Mouse (Mus musculus): ENCODE results near the gene Prkrip1. TPM values are rescaled to one million over a fixed set of nuclear protein-coding genes. Genes with fewer than 3 reads are reported as not detected.

The Prkrip1 gene
- total RNA-seq, 1 experiment: 52.8 TPM

- no peaks in the 10 kb centered on the region for H3K9me3 ChIP-seq (ENCODE audit: control insufficient read depth, insufficient read depth, low read depth, low read length)
- DNase-seq (ENCODE audit: low read depth, low spot score): no peak
- H3K9ac ChIP-seq (ENCODE audit: insufficient read depth, low read depth, low read length, poor library complexity, severe bottlenecking): no peak overlapping the region
- no peaks in the 10 kb centered on the region for H3K36me3 ChIP-seq (ENCODE audit: control insufficient read depth, insufficient read depth, low read length, poor library complexity, severe bottlenecking)
- no peaks in the 10 kb centered on the region for H3K4me1 ChIP-seq (ENCODE audit: control insufficient read depth in 2 of 2, insufficient read depth in 2 of 2, low read length in 2 of 2, poor library complexity in 1 of 2)
- TF ChIP-seq CHD2 (IDR thresholded peaks at IDR 0.05; ENCODE audit: low read depth, low read length) (no peak), HCFC1 (IDR thresholded peaks at IDR 0.05; ENCODE audit: borderline replicate concordance, insufficient read depth, low read length) (no peak), ZNF384 (IDR thresholded peaks at IDR 0.05; ENCODE audit: low read depth, low read length) (no peak), MAFK (IDR thresholded peaks at IDR 0.05; ENCODE audit: insufficient read depth, low read depth, low read length) (no peak), ZC3H11A (IDR thresholded peaks at IDR 0.05; ENCODE audit: borderline replicate concordance, low read depth, low read length) (no peak)
- in situ Hi-C loops (cut with MboI; ENCODE audit: low sequenced_read_pairs in 2 of 2, unreplicated experiment in 2 of 2): no loop called here
- H3K27ac ChIP-seq (ENCODE audit: insufficient read depth, low read depth, low read length, poor library complexity, severe bottlenecking): no peak overlapping the region
- no peak overlapping the region for H3K4me3 ChIP-seq (ENCODE audit: insufficient read depth in 1 of 2, low read depth in 1 of 2, low read length in 2 of 2, poor library complexity in 1 of 2, severe bottlenecking in 1 of 2)
Measured at GRCm38 (mm10) chr5:136147704-136148103, 51.1 kb downstream of the Prkrip1 start.

- no peak for TF ChIP-seq HCFC1 (IDR thresholded peaks at IDR 0.05; ENCODE audit: borderline replicate concordance, insufficient read depth, low read length)
- no peak for TF ChIP-seq ZNF384 (IDR thresholded peaks at IDR 0.05; ENCODE audit: low read depth, low read length)
- no peak for TF ChIP-seq MAFK (IDR thresholded peaks at IDR 0.05; ENCODE audit: insufficient read depth, low read depth, low read length)
- no peak for TF ChIP-seq ZC3H11A (IDR thresholded peaks at IDR 0.05; ENCODE audit: borderline replicate concordance, low read depth, low read length)
- no peak for TF ChIP-seq CHD2 (IDR thresholded peaks at IDR 0.05; ENCODE audit: low read depth, low read length)
- Histone ChIP-seq H3K4me1 (ENCODE audit: control insufficient read depth in 2 of 2, insufficient read depth in 2 of 2, low read length in 2 of 2, poor library complexity in 1 of 2) (no peaks in the 10 kb centered on the region), H3K4me3 (ENCODE audit: insufficient read depth in 1 of 2, low read depth in 1 of 2, low read length in 2 of 2, poor library complexity in 1 of 2, severe bottlenecking in 1 of 2) (no peak overlapping the region), H3K36me3 (ENCODE audit: control insufficient read depth, insufficient read depth, low read length, poor library complexity, severe bottlenecking) (no peaks in the 10 kb centered on the region; the same call in 1 of the 2 replicates), H3K9me3 (ENCODE audit: control insufficient read depth, insufficient read depth, low read depth, low read length) (no peaks in the 10 kb centered on the region), H3K27ac (ENCODE audit: insufficient read depth, low read depth, low read length, poor library complexity, severe bottlenecking) (no peak overlapping the region), H3K9ac (ENCODE audit: insufficient read depth, low read depth, low read length, poor library complexity, severe bottlenecking) (no peak overlapping the region)
- in situ Hi-C loops (cut with MboI; ENCODE audit: low sequenced_read_pairs in 2 of 2, unreplicated experiment in 2 of 2): no loop called here
- DNase-seq (ENCODE audit: low read depth, low spot score): no peak
Measured at GRCm38 (mm10) chr5:136146936-136147335, 51.8 kb downstream of the Prkrip1 start.

GRCm38 (mm10) chr5:136144606-136145430, 53.9 kb downstream of the Prkrip1 start:
- Histone ChIP-seq H3K9me3 (ENCODE audit: control insufficient read depth, insufficient read depth, low read depth, low read length) (no peaks in the 10 kb centered on the region), H3K27ac (ENCODE audit: insufficient read depth, low read depth, low read length, poor library complexity, severe bottlenecking) (no peak overlapping the region), H3K36me3 (ENCODE audit: control insufficient read depth, insufficient read depth, low read length, poor library complexity, severe bottlenecking) (peaks cover 11% of the 10 kb centered on the region), H3K9ac (ENCODE audit: insufficient read depth, low read depth, low read length, poor library complexity, severe bottlenecking) (no peak overlapping the region), H3K4me1 (ENCODE audit: control insufficient read depth in 2 of 2, insufficient read depth in 2 of 2, low read length in 2 of 2, poor library complexity in 1 of 2) (no peaks in the 10 kb centered on the region), H3K4me3 (ENCODE audit: insufficient read depth in 1 of 2, low read depth in 1 of 2, low read length in 2 of 2, poor library complexity in 1 of 2, severe bottlenecking in 1 of 2) (no peak overlapping the region)
- DNase-seq (ENCODE audit: low read depth, low spot score): no peak
- TF ChIP-seq HCFC1 (IDR thresholded peaks at IDR 0.05; ENCODE audit: borderline replicate concordance, insufficient read depth, low read length) (no peak), ZC3H11A (IDR thresholded peaks at IDR 0.05; ENCODE audit: borderline replicate concordance, low read depth, low read length) (no peak), CHD2 (IDR thresholded peaks at IDR 0.05; ENCODE audit: low read depth, low read length) (no peak), MAFK (IDR thresholded peaks at IDR 0.05; ENCODE audit: insufficient read depth, low read depth, low read length) (no peak), ZNF384 (IDR thresholded peaks at IDR 0.05; ENCODE audit: low read depth, low read length) (no peak)
- in situ Hi-C loops (cut with MboI; ENCODE audit: low sequenced_read_pairs in 2 of 2, unreplicated experiment in 2 of 2): no loop called here

GRCm38 (mm10) chr5:136143161-136143755, 55.5 kb downstream of the Prkrip1 start:
- no peak for TF ChIP-seq ZNF384 (IDR thresholded peaks at IDR 0.05; ENCODE audit: low read depth, low read length)
- TF ChIP-seq CHD2 (IDR thresholded peaks at IDR 0.05; ENCODE audit: low read depth, low read length): no peak
- TF ChIP-seq HCFC1 (IDR thresholded peaks at IDR 0.05; ENCODE audit: borderline replicate concordance, insufficient read depth, low read length): no peak
- no peak for DNase-seq (ENCODE audit: low read depth, low spot score)
- no peak overlapping the region for H3K27ac ChIP-seq (ENCODE audit: insufficient read depth, low read depth, low read length, poor library complexity, severe bottlenecking)

More at GRCm38 (mm10) chr5:136143161-136143755, 55.5 kb downstream of the Prkrip1 start:
- Histone ChIP-seq H3K9ac (ENCODE audit: insufficient read depth, low read depth, low read length, poor library complexity, severe bottlenecking) (no peak overlapping the region), H3K4me3 (ENCODE audit: insufficient read depth in 1 of 2, low read depth in 1 of 2, low read length in 2 of 2, poor library complexity in 1 of 2, severe bottlenecking in 1 of 2) (no peak overlapping the region), H3K36me3 (ENCODE audit: control insufficient read depth, insufficient read depth, low read length, poor library complexity, severe bottlenecking) (peaks cover 17% of the 10 kb centered on the region), H3K9me3 (ENCODE audit: control insufficient read depth, insufficient read depth, low read depth, low read length) (no peaks in the 10 kb centered on the region), H3K4me1 (ENCODE audit: control insufficient read depth in 2 of 2, insufficient read depth in 2 of 2, low read length in 2 of 2, poor library complexity in 1 of 2) (no peaks in the 10 kb centered on the region)
- in situ Hi-C loops (cut with MboI; ENCODE audit: low sequenced_read_pairs in 2 of 2, unreplicated experiment in 2 of 2): no loop called here
